Mouse (Mus musculus): ENCODE measurements around the gene Fnbp4. TPM values are rescaled to one million over a fixed set of nuclear protein-coding genes. Genes with fewer than 3 reads are reported as not detected.

The Fnbp4 gene
- polyA plus RNA-seq (2015; fragmentation: Nextera tagmentation; extraction: Ambion mirVana), result 29.9 and 60.0 TPM in 2 replicates

DNA sequence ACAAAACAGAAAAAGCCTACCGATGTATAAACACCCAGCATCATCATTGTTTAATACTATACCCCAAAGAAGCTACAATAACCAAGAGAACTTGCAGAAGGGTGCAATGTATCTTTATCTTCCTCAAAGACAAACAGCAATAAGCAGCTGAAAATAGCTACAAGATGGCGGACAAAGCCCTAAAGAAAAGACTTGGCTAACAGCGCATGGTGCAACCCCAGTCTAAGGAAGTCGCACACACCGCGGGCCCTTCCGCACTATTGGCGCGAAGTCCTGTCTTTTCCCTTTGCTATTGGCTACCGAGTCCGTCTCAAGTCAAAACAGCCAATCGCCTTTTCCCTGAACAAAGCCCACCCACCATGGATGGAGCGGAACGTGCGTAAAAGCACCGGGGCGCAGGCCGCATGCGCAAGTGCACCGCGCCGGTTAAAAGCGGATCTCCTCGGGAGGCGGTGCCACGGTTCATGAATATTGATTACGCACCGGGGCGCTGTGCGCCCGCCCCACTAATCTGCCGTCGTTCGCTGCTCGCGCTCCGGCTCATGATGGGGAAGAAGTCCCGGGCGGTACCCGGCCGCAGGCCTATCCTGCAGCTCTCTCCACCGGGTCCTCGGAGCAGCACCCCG, at the start of gene Fnbp4:
Fnbp4 (plus strand) TSS at position 318 of the 626 bp plus-strand sequence.

DNA sequence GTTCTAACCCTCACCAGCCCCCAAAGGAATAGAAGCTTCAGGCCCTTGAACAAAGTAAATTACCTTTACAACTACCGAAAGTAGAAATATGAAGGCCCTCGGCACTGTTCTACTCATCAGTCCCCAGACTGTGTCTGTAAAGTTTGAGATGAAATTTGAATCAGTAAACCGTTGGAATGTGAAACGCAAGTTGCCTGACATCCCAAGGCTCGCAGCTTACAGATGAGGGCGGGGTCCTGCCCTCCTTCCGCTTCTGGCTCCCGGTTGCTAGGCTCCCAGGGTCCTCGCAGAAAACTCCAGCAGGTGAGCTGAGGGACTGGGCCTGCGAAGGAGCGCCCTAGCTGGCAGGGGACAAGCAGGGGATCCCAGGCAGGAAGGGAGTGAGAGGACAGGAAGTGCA, 37.3 kb downstream of the Fnbp4 start, which contains the start of gene Agbl2:
Agbl2 (plus strand) TSS at position 270 of the 400 bp plus-strand sequence.

Other genes starting within 250 kb of the Fnbp4 start
- gene Ptprj, start 164.7 kb upstream of the Fnbp4 start, polyA plus RNA-seq (2015; fragmentation: Nextera tagmentation; extraction: Ambion mirVana), result 2.5 and 2.7 TPM in 2 replicates
- gene Nup160, start 68.2 kb upstream of the Fnbp4 start, polyA plus RNA-seq (2015; fragmentation: Nextera tagmentation; extraction: Ambion mirVana), result 13.5 and 13.9 TPM in 2 replicates
- 0.17 and 1.1 TPM in 2 replicates for gene Agbl2, start 37.4 kb downstream of the Fnbp4 start, polyA plus RNA-seq (2015; fragmentation: Nextera tagmentation; extraction: Ambion mirVana)
- 145 and 195 TPM in 2 replicates for gene Mtch2, start 101.8 kb downstream of the Fnbp4 start, polyA plus RNA-seq (2015; fragmentation: Nextera tagmentation; extraction: Ambion mirVana)
- 19.2 and 33.7 TPM in 2 replicates for gene C1qtnf4, start 140.5 kb downstream of the Fnbp4 start, polyA plus RNA-seq (2015; fragmentation: Nextera tagmentation; extraction: Ambion mirVana)
- gene Kbtbd4, start 159.4 kb downstream of the Fnbp4 start, polyA plus RNA-seq (2015; fragmentation: Nextera tagmentation; extraction: Ambion mirVana), result 18.9 and 26.8 TPM in 2 replicates
- 248 and 388 TPM in 2 replicates for gene Ndufs3, start 159.5 kb downstream of the Fnbp4 start, polyA plus RNA-seq (2015; fragmentation: Nextera tagmentation; extraction: Ambion mirVana)
- 25.1 and 36.9 TPM in 2 replicates for gene Celf1, start 195.0 kb downstream of the Fnbp4 start, polyA plus RNA-seq (2015; fragmentation: Nextera tagmentation; extraction: Ambion mirVana)